Comparison of ENCODE assay signal across 8 mouse cellular contexts in the genomic region with DNA sequence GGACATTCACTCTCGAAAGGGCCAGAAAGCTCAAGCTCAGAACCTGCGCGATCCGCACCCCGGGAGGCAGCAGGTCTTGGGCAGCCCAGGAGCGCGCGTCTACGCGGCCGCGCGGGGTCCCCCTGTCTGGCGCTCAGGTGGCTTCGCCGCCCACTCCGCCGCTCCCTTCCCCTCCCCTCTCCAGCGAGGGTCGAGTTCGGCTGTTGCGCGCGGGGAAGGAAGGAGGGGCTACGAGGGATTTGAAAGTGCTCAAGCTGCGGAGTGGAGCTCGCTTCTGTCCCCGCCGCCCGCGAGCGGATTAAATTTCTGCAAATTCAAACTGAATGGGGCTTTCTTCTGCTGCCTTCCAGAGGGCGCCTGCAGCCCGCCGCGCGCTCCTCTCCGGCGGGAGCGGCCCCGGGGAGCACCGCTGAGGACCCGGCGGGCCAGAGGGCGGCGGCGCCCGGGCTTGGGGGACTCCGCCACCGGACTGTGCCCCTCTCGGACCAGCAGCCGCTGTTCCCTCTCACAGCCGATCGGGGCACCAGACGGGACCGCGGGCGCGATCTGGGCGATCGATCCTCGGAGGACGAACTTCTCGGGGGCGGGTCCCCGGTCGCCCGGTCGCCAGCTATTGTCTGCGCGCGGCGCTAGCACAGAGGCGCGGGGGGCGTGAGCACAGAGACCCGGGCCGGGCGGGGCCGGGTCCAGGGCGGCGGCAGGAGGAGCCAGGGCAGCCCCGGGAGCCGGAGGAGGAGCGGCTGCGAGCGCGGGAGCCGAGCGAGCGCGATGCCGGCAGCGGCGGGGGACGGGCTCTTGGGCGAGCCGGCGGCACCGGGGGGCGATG. TPM values are rescaled to one million over a fixed set of nuclear protein-coding genes. Genes with fewer than 3 reads are reported as not detected.
DNase-seq lines count a peak whose midpoint lies in the region; ATAC-seq and TF ChIP-seq lines count a peak whose summit lies in the region.

A gene (plus strand): TSS at position 326 of the 826 bp plus-strand sequence.

- H3K4me2 ChIP-seq in midbrain, embryonic 14.5 days (ENCODE audit: low read length) = peak within 1 kb of the TSS; percentile 80
- peak within 1 kb of the TSS; percentile 95 for H3K4me2 ChIP-seq in stomach, postnatal 0 days (replicated peaks; ENCODE audit: low read depth)

- under 1% methylated on average over 98 of the region's 101 CpGs for WGBS in midbrain, embryonic 14.5 days
- WGBS in stomach, postnatal 0 days = under 1% methylated on average over 86 of the region's 101 CpGs

- peak within 1 kb of the TSS; percentile 78 for H3K4me3 ChIP-seq in midbrain, embryonic 14.5 days (replicated peaks; ENCODE audit: low read depth, low read length)
- peak within 1 kb of the TSS; percentile 77 for H3K4me3 ChIP-seq in stomach, postnatal 0 days (ENCODE audit: low read depth, low read length)

- H3K9ac ChIP-seq in midbrain, embryonic 14.5 days (replicated peaks; ENCODE audit: low read length) = peak within 1 kb of the TSS; percentile 89
- peak within 1 kb of the TSS; percentile 79 for H3K9ac ChIP-seq in stomach, postnatal 0 days (ENCODE audit: low read length)

- peaks cover 24% of the 10 kb centered on the region for H3K4me1 ChIP-seq in midbrain, embryonic 14.5 days (ENCODE audit: control insufficient read depth, insufficient read depth, low read length)
- H3K4me1 ChIP-seq in stomach, postnatal 0 days (replicated peaks; ENCODE audit: control insufficient read depth, insufficient read depth) = 0 out of 2 replicates have a peak, but pooled peaks cover 3% of the 10 kb centered on the region

- no peaks in the 10 kb centered on the region for H3K9me3 ChIP-seq in midbrain, embryonic 14.5 days (ENCODE audit: control insufficient read depth, low read length)
- no peaks in the 10 kb centered on the region for H3K9me3 ChIP-seq in stomach, postnatal 0 days (ENCODE audit: control insufficient read depth, low read length)

- peak; percentile 75 for DNase-seq in adrenal gland, adult 2 months
- peak; percentile 76 for DNase-seq in gastrocnemius, postnatal 14 days
- DNase-seq in left cerebral cortex, postnatal 36 days (ENCODE audit: low spot score in 2 of 2) = peak; percentile 75 to 78
- DNase-seq in midbrain, embryonic 14.5 days = peak; percentile 89
- peak; percentile 65 for DNase-seq in stomach, postnatal 0 days (ENCODE audit: low spot score)
- DNase-seq in adipocyte (ENCODE audit: low spot score) = no peak

- no peak for TF ChIP-seq EP300 in stomach, postnatal 0 days (optimal IDR thresholded peaks at IDR 0.05)

- no peak; the same call in 1 of the 2 replicates for TF ChIP-seq CTCF in stomach, postnatal 0 days (IDR thresholded peaks at IDR 0.05; ENCODE audit: low read depth)

- intact Hi-C loops in gastrocnemius, postnatal 14 days (cut with DNase I; ENCODE audit: low total_unique reads) = no loop called here
- intact Hi-C loops in left cerebral cortex, postnatal 36 days (cut with DNase I) = loop anchor here (10.0 kb wide), 2 partner anchors 109 to 239 kb away; no protein-coding TSS in a partner anchor

- H3K27me3 ChIP-seq in midbrain, embryonic 14.5 days (ENCODE audit: control insufficient read depth, insufficient read depth, low read length) = peaks cover 7% of the 10 kb centered on the region; the same call in 1 of the 2 replicates
- H3K27me3 ChIP-seq in stomach, postnatal 0 days (ENCODE audit: control insufficient read depth, insufficient read depth, low read length) = no peaks in the 10 kb centered on the region; the same call in 1 of the 2 replicates

- H3K36me3 ChIP-seq in midbrain, embryonic 14.5 days (ENCODE audit: control insufficient read depth, insufficient read depth, low read length) = 0 out of 2 replicates have a peak, but pooled peaks cover under 1% of the 10 kb centered on the region
- no peaks in the 10 kb centered on the region for H3K36me3 ChIP-seq in stomach, postnatal 0 days (ENCODE audit: control insufficient read depth, insufficient read depth, low read length)

- ATAC-seq in common myeloid progenitor, adult 5-6 weeks (replicated peaks; ENCODE audit: low read depth, poor library complexity, severe bottlenecking) = peak; percentile 39
- ATAC-seq in inflammation-experienced regulatory T-cells, adult 6 months = peak; percentile 26
- ATAC-seq in midbrain, embryonic 14.5 days (ENCODE audit: low FRiP score, low TSS enrichment) = peak; percentile 80
- ATAC-seq in stomach, postnatal 0 days (ENCODE audit: low FRiP score, low TSS enrichment) = peak; percentile 77

- H3K27ac ChIP-seq in midbrain, embryonic 14.5 days (replicated peaks; ENCODE audit: low read depth, low read length) = peak within 1 kb of the TSS; percentile 92
- H3K27ac ChIP-seq in stomach, postnatal 0 days (replicated peaks) = peak within 1 kb of the TSS; percentile 83

RNA-seq across cellular contexts. Expression of the gene that starts here (rescaled TPM):
- total RNA-seq in adrenal gland, adult 2 months (2021) = 1 to 10 TPM; 2.8 to 6.4 TPM
- polyA plus RNA-seq in adrenal gland, adult 2 months (2012; rRNA removed) = 2.2 and 2.7 TPM in 2 replicates
- not detected in 2 replicates for total RNA-seq in common myeloid progenitor, adult 5-6 weeks (2017)
- 1 to 10 TPM; 3.1 to 3.7 TPM for total RNA-seq in gastrocnemius, postnatal 14 days (2021)
- polyA plus RNA-seq in inflammation-experienced regulatory T-cells, adult 6 months (2017; shearing (Covaris generic)) = under 1 TPM in 1 of 3 experiments, not detected in 2; 0.43 TPM
- 10 to 100 TPM; 13.7 to 25.6 TPM for total RNA-seq in left cerebral cortex, postnatal 36 days (2021)
- polyA plus RNA-seq in midbrain, embryonic 14.5 days (2014; fragmentation: Nextera tagmentation; extraction: Ambion mirVana) = 8.1 and 8.7 TPM in 2 replicates
- 1.8 and 1.9 TPM in 2 replicates for polyA plus RNA-seq in stomach, postnatal 0 days (2015; fragmentation: Nextera tagmentation; extraction: Ambion mirVana)

Comparison
In these comparisons a context has a peak if more than half of its experiments do, and no peak if none do; other contexts are left out.
1. Peak in ATAC-seq in common myeloid progenitor, adult 5-6 weeks; RNA of the gene not detected or under 1 TPM.
2. Peak in ATAC-seq in inflammation-experienced regulatory T-cells, adult 6 months; RNA of the gene not detected or under 1 TPM.
3. ATAC-seq: peak in every context shown above with its lines; median percentile 80 in midbrain, embryonic 14.5 days; 77 in stomach, postnatal 0 days; 39 in common myeloid progenitor, adult 5-6 weeks; 26 in inflammation-experienced regulatory T-cells, adult 6 months.